Mouse (Mus musculus) spleen, postnatal 10 days (tissue): Measurements from ENCODE around the gene Gmppa.

Source experiments
- DNase-seq, 2 experiments: peaks; one replicate each; pipeline ENCODE4 v3.0.0; 2021 to 2022; ENCODE audit warnings: low spot score in 2 of 2

Gmppa gene

GRCm38 (mm10) chr1:75435475-75436328, at the start of gene Gmppa:
Gene Gmppa, plus strand, starts transcription at chr1:75435930.
- DNase-seq: peak; percentile 29 to 78

DNA sequence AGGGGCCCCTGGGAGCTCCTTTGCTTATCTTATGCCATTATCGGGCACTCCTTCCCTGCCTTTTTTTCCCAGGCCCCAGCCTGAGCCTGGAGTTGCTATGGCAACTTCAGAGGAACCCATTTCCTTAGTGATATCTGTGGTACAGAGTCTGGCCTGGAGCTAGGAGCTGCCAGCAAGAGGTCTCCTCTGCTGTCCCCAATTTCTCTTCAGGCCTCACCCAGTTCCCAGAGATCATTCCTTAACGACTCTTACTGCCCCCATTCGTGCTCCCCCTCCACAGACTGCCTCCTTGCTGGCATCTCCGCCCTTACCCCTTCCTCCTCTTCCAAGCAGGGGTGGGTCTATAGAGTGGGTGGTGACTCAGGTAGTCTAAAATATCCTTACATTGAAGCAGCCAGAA, 49.6 kb upstream of the Gmppa start:
- no peak for DNase-seq

DNA sequence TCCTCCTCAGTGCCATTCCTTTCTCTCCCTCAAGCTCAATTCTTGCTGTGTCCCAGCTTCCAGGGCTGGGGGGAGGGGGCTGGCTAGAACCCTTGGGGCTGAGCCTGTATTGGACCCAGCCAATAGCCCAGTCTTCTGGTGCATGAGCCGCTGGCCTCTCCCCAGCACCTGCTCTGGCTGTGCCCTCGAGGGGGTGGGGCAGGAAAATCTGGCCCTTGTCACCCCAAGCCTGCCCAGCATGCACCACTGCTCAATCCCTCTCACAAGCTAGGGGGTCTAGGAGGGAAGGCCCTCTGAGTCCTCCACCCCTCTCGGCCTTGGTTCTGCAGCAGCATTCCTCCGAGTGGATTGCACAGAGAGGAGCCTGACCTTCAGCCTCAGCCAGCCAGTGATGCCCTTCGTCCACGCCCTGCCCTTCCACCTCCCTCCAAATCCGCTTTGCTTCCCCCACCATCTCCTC, 48.2 kb upstream of the Gmppa start:
- no peak for DNase-seq

- no peak for DNase-seq
Observed at GRCm38 (mm10) chr1:75387929-75388897, 47.5 kb upstream of the Gmppa start.

GRCm38 (mm10) chr1:75388898-75389515, 46.7 kb upstream of the Gmppa start:
- DNase-seq: no peak

DNA sequence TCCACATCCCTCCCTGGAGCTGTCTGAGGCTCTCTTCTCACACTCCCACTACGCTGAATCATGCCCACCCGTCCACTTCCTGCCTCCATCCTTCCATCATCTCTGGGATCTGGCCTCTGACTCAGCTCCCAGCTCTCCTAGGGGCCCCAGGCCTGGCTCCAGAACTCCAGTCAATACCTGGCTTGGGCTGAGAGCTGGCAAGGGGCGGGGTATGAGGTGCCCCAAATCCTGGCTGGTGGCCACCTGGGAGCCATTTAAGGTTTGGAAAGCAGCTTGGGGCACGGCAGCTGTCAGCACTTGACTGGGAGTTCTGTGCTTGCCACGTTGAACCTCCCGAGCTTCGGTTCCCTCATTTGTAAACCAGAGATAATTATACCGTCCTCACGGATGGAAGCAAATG, 42.6 kb upstream of the Gmppa start:
- DNase-seq: no peak

GRCm38 (mm10) chr1:75393846-75394245, 41.9 kb upstream of the Gmppa start:
- no peak for DNase-seq

DNA sequence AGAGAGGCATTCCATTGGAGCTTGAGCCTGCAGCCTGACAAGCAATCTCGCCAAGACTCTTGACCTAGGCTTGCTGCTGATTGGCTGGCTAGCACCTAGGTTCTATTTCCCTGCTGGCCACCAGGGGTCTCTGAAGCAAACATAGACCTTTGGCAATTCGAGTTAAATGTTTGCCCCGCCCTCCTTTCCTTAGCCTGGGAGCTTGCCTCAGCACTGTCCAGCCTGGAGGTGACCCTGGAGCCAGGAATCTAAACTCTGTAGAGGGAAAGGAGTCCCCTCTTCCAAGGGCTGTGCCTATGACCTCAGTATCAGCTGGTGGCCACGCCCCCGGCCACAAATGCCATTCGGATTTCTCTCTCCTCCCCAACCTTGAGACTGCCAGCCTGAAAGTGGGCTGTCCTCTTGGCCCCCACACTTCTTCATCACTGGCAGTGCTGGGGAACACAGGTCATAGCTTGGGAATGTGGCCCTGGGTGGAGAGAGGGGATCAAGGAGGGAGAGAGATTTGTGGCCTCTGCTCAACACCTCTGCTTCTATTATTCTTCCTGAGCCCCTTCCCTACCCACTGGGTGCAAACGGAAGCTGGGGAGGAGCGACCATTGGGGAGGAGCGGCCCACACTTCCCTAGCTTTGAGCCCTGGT, 36.8 kb upstream of the Gmppa start:
- peak in 1 of 2 experiments; percentile 63 for DNase-seq

- no peak for DNase-seq
Observed at GRCm38 (mm10) chr1:75399755-75400492, 35.8 kb upstream of the Gmppa start.

DNA sequence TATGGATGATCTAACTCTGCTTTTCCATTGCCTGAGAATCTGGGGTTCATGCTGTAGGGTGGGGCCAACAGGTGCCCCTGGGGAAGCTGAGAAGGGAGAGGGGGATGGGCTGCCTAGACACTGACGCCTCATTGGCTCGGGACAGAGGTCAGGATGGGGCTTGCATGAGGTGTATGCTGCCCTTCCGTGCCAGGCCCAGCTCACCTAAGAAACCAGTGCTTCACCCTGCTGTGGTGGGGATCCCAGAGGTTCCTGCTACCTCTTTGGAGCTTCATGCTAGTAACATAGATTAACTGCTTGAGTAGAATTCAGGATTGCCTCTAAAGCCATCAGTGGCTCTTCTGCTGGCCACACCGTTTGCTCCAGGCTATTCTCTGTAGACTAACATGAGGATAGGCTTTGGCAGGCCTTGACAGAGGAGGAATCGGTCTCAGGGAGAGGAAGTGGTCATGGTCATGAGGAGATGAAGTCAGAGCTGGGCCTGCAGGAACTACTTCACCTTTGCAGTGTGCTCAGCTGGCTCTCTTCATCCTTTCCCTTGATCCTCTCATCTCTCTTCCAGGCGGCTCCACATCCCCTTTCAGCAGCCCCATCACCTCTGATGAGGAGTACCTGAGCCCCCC, 35.1 kb upstream of the Gmppa start:
- no peak for DNase-seq

GRCm38 (mm10) chr1:75405547-75405946, 30.2 kb upstream of the Gmppa start:
- DNase-seq: no peak

DNA sequence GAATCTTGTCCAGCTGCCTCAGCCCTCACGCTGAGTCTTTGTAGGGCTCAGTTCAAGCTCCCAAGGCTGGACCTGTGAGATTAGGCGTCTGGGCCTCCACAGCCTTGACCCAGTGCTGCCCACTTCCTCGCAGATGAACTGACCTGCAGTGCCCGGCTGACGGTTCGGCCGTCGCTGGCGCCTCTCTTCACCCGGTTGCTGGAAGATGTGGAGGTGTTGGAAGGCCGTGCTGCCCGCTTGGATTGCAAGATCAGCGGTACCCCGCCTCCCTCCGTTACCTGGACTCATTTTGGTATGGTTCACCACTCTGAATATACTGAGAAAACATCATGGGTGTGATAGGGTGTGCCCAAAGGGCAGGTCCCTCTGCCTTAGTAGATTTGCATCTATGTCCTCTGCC, 29.6 kb upstream of the Gmppa start:
- no peak for DNase-seq

DNA sequence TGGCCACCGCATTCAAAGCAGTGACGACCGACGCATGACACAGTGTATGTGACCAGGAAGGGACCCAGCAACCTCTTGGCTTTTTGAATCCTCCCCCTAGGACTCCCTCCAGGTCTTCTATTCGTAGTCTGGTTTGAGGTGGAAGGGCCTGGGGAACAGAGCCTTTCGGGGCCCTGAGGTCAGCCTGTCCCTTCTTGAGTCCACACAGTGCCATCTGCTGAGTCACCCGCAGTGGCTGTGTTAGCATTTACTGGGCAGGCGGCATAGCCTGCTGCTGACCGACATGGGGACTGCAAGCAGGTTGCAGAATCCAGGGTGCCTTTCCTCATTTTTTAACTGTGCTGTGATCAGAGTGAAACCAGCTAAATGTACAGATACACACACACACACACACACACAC, 28.7 kb upstream of the Gmppa start:
- no peak for DNase-seq

- no peak for DNase-seq
Observed at GRCm38 (mm10) chr1:75408210-75408609, 27.5 kb upstream of the Gmppa start.

DNA sequence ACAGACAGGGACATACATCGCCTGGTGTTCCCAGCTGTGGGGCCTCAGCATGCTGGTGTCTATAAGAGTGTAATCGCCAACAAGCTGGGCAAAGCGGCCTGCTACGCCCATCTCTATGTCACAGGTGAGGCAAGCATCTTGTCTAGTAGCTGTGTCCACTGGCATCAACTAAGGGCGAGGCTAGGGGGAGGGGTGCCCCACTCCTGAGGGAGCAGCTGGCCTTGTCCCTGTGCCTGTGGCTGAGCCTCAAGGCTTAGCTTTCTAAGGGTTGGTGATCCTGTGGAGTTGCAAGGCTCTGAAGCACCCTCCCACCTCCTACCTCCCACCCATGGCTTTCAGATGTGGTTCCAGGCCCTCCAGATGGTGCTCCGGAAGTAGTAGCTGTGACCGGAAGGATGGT, 25.8 kb upstream of the Gmppa start:
- DNase-seq: no peak

GRCm38 (mm10) chr1:75412196-75412595, 23.5 kb upstream of the Gmppa start:
- DNase-seq: no peak

GRCm38 (mm10) chr1:75413749-75414148, 22.0 kb upstream of the Gmppa start:
- DNase-seq: peak in 1 of 2 experiments; percentile 43

- no peak for DNase-seq
Observed at GRCm38 (mm10) chr1:75421794-75422193, 13.9 kb upstream of the Gmppa start.

DNA sequence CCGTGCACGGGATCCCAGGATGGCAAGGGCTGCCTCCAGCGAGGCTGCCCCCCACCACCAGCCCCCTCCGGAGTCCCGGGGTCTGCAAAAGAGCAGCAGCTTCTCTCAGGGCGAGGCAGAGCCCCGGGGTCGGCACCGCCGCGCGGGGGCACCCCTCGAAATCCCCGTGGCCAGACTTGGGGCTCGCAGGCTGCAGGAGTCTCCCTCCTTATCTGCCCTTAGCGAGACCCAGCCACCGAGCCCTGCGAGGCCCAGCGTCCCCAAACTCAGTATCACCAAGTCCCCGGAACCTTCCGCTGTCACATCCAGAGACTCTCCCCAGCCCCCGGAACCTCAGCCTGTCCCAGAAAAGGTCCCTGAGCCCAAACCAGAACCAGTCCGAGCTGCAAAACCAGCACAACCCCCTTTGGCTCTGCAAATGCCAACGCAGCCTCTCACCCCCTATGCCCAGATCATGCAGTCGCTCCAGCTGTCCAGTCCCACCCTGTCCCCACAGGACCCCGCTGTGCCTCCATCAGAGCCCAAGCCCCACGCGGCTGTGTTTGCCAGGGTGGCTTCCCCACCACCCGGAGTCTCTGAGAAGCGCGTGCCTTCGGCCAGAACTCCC, 13.4 kb upstream of the Gmppa start:
- no peak for DNase-seq
